Mouse (Mus musculus) macrophage (primary cell): ENCODE measurements at regions not wholly inside any gene's neighbourhood (a gene's known extent, or its start where the extent isn't known, plus 50 kb on each side); places are given as distances from the start of the nearest gene placed in this dataset.
A peak's percentile ranks its signal among the peaks of the same experiment; 100 is the strongest.
"Not testable (repeated sequence)": the region's sequence is repeated elsewhere in the genome, so short reads cannot be mapped to it uniquely, and the experiment has no call there.

ENCODE experiments used
- H3K27ac ChIP-seq: fragments of 350-480 bp; formaldehyde crosslinking; 2 replicates; pipeline ENCODE4 v1.9.0; 2021
- H3K36me3 ChIP-seq: fragments of 350-480 bp; formaldehyde crosslinking; 2 replicates; pipeline ENCODE4 v1.9.0; 2021; ENCODE audit errors: inconsistent target
- H3K4me3 ChIP-seq: fragments of 350-480 bp; formaldehyde crosslinking; 2 replicates; pipeline ENCODE4 v1.9.0; 2021; ENCODE audit errors: inconsistent target
- H3K79me2 ChIP-seq: fragments of 350-480 bp; formaldehyde crosslinking; 2 replicates; pipeline ENCODE4 v1.9.0; 2021; ENCODE audit errors: inconsistent target
- WGBS: methylation state at CpG from one replicate; pipeline ENCODE4 v1.1.7; 2026; ENCODE audit warnings: inconsistent platforms; ENCODE audit not compliant: missing documents; 5-methylcytosine and 5-hydroxymethylcytosine counted together

DNA sequence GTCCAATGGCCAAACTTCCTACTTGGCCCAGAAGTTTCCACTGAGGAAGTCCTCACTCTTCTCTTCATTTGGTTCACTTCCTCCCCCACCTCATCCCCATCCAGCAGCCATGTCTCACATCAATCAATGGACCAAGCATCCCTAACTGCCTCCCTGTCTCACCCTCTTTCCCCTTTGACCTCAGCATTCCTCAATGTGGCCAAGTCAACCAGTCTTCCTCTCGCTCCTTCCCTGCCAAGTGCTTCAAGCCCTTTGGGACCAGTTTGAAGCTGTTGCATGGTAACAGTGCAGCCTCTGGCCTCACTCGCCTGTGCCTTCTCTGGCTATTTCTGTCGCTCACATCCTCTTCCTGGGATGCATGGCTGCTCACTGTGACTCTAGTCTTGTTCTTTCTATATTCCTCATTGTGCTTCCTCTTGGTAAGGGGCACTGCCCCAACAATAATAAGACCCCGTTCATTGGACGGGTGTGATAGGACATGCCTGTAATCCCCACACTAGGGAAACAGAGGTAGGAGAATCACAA, 83.5 kb upstream of the Ifngr1 start:
- Histone ChIP-seq H3K27ac (no peak overlapping the region), H3K79me2 (no peaks in the 10 kb centered on the region), H3K4me3 (no peak overlapping the region), H3K36me3 (no peaks in the 10 kb centered on the region)
- 88% methylated on average over 5 of the region's 5 CpGs for WGBS

DNA sequence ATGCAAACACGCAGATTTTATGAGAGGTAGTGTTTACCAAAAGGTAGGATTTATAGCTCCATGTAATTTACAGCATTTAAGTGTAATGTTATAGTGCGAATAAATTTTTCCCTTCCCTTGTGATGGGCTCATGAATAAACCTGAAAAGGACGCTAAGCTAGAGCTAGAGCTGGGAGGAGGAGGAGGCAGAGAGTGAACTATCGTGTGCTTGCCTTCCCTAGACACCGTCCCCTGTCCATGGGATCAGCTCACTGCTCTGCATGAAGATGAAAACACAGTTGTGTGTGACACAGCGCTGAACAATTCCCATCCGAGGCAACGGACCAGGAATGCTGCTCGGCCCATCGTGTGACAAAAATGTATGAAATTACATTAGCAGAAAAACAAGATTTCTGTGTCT, 81.7 kb upstream of the Ifngr1 start:
- Histone ChIP-seq H3K27ac (no peak overlapping the region), H3K36me3 (no peaks in the 10 kb centered on the region), H3K4me3 (no peak overlapping the region), H3K79me2 (no peaks in the 10 kb centered on the region)
- 94% methylated on average over 9 of the region's 10 CpGs for WGBS

DNA sequence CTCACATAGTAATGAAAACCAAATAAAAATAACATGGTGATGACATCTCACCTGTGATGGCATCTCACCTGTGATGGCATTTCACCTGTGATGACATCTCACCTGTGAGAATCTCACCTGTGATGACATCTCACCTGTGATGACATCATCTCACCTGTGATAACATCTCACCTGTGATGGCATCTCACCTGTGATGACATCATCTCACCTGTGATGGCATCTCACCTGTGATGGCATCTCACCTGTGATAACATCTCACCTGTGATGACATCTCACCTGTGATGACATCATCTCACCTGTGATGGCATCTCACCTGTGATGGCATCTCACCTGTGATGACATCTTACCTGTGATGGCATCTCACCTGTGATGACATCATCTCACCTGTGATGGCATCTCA, 77.4 kb upstream of the Ifngr1 start:
- H3K27ac ChIP-seq, H3K4me3 ChIP-seq, H3K79me2 ChIP-seq, H3K36me3 ChIP-seq: not testable (repeated sequence)

DNA sequence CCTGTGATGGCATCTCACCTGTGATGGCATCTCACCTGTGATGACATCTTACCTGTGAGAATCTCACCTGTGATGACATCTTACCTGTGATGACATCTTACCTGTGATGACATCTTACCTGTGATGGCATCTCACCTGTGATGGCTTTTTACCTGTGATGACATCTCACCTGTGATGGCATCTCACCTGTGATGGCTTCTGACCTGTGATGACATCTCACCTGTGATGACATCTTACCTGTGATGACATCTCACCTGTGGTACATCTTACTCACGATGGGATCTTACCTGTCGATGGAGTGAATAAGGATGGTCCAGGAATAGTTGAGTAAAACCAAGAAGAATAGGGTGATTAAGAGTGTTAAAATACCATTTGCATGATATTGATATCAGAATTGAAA, 76.9 kb upstream of the Ifngr1 start:
- Histone ChIP-seq H3K27ac (no peak overlapping the region), H3K36me3 (no peaks in the 10 kb centered on the region), H3K4me3 (no peak overlapping the region), H3K79me2 (no peaks in the 10 kb centered on the region)
- 100% methylated on average over 2 of the region's 2 CpGs for WGBS

DNA sequence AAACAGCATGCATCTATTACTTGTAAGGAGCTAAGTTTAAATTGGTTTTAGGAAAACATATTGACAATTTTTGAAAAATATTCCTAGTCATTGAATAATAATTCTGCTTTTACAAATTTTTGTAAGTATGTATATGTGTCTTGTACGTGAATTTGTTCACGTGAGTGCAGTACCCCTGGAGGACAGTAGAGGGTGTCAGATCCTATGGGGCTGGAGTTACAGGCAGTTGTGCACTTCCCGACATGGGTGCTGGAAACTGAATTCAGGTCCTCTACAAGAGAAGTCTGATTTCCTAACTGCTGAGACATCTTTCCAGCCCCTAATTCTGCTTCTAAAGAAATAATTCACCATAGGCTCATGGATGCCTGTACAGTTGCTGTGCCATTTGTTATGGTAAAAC, 75.7 kb upstream of the Ifngr1 start:
- 100% methylated on average over 3 of the region's 3 CpGs for WGBS
- Histone ChIP-seq H3K27ac (no peak overlapping the region), H3K36me3 (no peaks in the 10 kb centered on the region), H3K4me3 (no peak overlapping the region), H3K79me2 (no peaks in the 10 kb centered on the region)

DNA sequence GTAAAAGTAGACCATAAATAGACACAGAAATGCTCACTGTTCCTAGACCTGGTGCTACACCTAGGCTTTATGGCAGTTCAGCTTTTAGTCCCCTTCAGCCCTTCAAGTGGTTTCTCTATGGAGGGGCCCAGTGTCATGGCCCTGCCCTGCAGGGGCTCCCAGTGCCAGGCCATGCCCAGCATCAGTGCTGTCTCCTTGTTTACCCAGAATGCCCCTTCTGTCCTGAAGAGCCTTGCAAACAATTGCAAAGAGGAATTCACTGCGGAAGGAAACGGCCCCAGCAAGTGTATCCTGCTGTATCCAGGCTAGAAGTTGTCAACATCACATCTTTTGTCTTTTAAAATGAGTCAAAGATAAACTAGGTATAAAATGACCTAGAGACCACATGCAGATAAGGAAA, 74.7 kb upstream of the Ifngr1 start:
- no peaks in the 10 kb centered on the region for H3K36me3 ChIP-seq
- H3K27ac ChIP-seq, result no peak overlapping the region
- H3K4me3 ChIP-seq, result no peak overlapping the region
- WGBS, result 57% methylated on average over 2 of the region's 2 CpGs
- H3K79me2 ChIP-seq, result no peaks in the 10 kb centered on the region

DNA sequence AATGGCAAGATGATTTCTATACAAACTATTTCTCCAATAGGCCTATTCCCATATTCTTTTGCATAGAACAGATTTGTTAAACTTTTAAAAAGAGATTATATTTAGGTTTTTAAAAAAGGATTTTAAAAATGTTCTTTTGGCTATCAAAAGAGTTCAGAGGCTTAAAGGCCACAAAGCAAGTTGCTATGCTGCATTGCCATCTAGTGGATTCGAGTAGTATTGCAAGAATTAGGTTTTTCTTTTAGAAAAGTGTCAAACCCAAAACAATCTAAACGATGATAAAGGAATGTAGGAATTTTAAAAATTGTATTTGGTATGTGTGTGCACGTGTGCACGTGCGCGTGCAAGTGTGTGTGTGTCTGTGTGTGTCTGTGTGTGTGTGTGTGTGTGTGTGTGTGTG, 73.0 kb upstream of the Ifngr1 start:
- H3K4me3 ChIP-seq, result no peak overlapping the region
- no peak overlapping the region for H3K27ac ChIP-seq
- 0% methylated on average over 2 of the region's 6 CpGs for WGBS
- no peaks in the 10 kb centered on the region for H3K79me2 ChIP-seq
- no peaks in the 10 kb centered on the region for H3K36me3 ChIP-seq

DNA sequence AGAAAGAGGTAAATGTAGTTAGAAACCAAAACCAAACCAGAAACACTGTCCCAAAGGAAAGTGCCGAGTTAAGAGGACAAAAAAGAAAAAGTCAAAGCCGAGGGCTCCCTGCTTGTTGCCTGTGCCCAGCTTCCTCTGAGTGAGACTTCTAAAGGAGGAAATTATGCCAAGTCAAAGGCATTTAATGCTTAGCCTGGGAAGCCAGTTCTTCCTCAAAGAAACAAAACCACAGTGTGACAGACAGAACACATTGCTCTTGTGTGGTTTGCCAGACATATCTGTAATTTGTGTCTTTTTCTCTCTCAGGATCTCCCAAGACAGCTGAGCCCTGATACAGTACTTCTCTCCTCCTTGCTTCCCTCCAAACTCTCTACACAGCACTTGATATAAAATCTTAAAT, 69.6 kb upstream of the Ifngr1 start:
- Histone ChIP-seq H3K36me3 (no peaks in the 10 kb centered on the region), H3K4me3 (no peak overlapping the region), H3K27ac (peak overlapping the region; percentile 73), H3K79me2 (no peaks in the 10 kb centered on the region)
- WGBS, result 0% methylated on average over 2 of the region's 2 CpGs

DNA sequence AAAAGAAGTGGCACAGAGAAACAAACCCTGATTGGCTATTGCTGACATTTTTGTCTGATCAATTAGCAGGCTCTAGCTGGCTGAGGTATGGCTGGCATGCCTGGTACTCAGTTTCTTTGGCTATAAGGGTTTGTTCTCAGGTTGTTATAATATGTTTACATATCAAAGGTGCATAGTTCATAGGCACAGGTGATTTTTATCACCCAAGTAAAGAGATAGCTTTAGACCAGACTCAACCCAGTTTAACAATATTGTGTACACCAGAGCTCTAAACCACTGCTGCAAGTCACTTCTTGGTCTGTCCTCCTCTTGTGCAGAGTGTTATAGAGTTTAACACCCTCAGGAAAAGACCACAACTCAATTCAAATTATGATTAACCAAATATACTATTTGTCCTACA, 65.8 kb upstream of the Ifngr1 start:
- H3K79me2 ChIP-seq, result no peaks in the 10 kb centered on the region
- H3K4me3 ChIP-seq, result no peak overlapping the region
- H3K36me3 ChIP-seq, result no peaks in the 10 kb centered on the region
- H3K27ac ChIP-seq, result no peak overlapping the region

DNA sequence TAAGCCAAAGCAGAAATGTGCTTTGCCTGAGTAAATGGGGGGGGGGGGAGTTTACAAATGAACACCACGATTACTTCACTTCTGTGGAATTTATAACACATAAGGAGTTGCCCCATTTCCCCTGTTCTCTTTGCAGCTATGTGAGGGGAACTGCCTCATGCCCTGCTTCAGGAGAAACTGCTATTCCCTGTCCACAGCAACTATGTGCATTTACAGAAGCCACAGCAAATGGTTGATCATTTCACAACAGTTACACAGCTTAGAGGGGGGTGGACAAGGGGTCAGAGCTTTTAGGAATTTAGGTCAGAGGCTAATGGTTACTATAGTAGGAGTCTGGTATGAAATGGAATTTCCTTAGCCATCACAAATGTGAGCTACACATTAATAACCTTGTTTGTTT, 65.4 kb upstream of the Ifngr1 start:
- H3K79me2 ChIP-seq, result no peaks in the 10 kb centered on the region
- H3K36me3 ChIP-seq, result no peaks in the 10 kb centered on the region
- no peak overlapping the region for H3K27ac ChIP-seq
- no peak overlapping the region for H3K4me3 ChIP-seq
- no CpG with 5 or more reads among the region's 1 CpGs for WGBS

DNA sequence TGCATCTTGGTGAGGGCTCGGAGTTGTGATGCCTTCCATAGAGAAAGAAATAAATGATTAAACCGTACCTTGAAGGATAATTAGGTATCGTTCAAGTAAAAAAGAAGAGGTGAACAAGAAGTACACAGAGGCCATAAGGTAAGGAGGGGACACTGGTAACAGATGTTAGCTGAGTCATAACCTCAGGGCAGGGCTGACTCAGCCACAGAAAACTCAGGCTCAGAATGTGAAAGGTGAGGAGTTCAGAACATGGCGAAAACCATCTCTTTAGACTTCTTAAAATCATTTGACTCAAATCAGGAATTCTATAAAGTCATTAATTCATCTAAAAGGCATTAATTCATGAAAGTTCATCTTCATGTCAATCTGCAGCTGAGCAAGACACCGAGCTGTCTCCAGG, 62.1 kb upstream of the Ifngr1 start:
- H3K79me2 ChIP-seq, result no peaks in the 10 kb centered on the region
- no peaks in the 10 kb centered on the region for H3K36me3 ChIP-seq
- no peak overlapping the region for H3K27ac ChIP-seq
- H3K4me3 ChIP-seq, result no peak overlapping the region
- 93% methylated on average over 5 of the region's 5 CpGs for WGBS

DNA sequence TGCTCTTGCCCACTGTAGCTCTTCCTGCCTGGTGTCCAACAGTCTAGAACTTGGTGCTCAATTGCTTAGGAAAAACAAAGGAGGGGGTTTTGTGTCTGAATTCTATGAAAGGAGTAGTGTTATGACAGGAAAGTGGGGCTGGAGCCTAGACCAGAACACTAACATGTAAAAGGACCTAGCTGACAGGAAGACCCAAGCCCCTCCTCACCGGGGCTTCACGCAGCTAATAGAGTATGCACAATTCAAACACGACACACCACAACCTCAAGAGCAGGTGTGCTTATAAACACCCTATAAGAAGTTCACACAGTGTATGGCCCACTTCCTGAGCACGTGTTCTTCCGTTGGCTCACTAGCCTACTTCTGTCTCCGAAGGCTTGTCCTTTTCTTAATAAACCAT, 61.7 kb upstream of the Ifngr1 start:
- no peak overlapping the region for H3K27ac ChIP-seq
- no peaks in the 10 kb centered on the region for H3K36me3 ChIP-seq
- 66% methylated on average over 6 of the region's 6 CpGs for WGBS
- no peak overlapping the region for H3K4me3 ChIP-seq
- no peaks in the 10 kb centered on the region for H3K79me2 ChIP-seq

DNA sequence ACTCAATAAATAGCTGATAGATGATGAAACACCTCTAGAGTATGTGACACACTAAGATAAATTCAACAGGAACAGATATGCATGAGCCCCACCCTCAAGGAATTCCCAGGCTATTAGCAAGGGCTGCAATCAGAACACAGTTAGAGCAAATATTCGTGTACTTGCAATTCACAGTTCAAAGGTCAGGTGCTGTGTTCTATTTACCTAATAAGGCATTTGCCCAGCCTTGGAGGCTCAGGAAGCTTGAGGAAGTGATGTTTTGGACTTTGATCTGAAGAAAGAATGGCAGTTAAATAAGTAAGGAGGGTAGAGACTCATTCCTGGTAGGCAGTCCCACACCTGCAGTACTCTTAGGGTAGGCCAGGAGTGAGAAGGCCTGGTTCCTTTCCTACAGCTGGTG, 60.3 kb upstream of the Ifngr1 start:
- WGBS, result 64% methylated on average over 1 of the region's 1 CpGs
- Histone ChIP-seq H3K36me3 (no peaks in the 10 kb centered on the region), H3K79me2 (no peaks in the 10 kb centered on the region), H3K27ac (no peak overlapping the region), H3K4me3 (no peak overlapping the region)

DNA sequence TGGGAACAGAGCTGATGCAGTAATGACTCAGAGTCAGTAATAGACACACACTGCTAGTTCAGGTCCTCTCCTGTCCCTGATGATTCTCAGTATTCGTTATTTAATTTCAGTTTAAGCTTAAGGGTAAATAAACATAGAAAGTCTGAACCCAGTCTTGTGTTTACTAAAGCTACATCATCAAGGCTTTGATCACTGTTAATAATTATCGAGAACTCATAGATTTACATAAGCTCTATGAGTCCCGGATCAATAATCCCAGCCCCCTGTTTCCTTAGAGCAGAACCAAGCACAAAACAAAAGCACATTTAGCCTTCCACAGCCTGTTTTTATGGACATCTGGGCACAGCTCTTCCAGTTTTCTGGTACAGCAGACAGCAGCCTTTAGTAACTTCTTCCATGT, 59.0 kb upstream of the Ifngr1 start:
- H3K4me3 ChIP-seq, result no peak overlapping the region
- no peak overlapping the region for H3K27ac ChIP-seq
- no peaks in the 10 kb centered on the region for H3K36me3 ChIP-seq
- H3K79me2 ChIP-seq, result no peaks in the 10 kb centered on the region
- 96% methylated on average over 3 of the region's 3 CpGs for whole genome bisulfite sequencing

DNA sequence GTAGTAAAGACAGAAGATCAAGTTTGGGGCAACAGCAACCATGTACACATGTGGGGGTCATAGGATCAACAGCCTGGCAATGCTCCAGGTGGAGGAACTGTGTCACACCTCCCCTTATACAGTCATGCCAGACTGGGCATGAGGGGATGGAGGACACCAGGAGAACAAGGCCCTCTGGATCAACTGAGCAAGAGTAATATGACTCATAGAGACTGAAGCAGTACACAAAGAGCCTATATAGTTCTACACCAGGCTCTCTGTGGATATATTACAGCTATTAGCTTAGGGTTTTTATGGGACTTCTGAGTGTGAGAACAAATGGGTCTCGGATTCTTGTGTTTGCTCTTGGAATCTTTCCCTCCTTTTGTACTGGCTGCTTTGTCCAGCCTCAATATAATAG, 57.9 kb upstream of the Ifngr1 start:
- WGBS, result 88% methylated on average over 1 of the region's 1 CpGs
- no peak overlapping the region for H3K27ac ChIP-seq
- H3K36me3 ChIP-seq, result no peaks in the 10 kb centered on the region
- no peaks in the 10 kb centered on the region for H3K79me2 ChIP-seq
- H3K4me3 ChIP-seq, result no peak overlapping the region
